Comparison of ENCODE assay signal across 9 mouse cellular contexts in the genomic region with DNA sequence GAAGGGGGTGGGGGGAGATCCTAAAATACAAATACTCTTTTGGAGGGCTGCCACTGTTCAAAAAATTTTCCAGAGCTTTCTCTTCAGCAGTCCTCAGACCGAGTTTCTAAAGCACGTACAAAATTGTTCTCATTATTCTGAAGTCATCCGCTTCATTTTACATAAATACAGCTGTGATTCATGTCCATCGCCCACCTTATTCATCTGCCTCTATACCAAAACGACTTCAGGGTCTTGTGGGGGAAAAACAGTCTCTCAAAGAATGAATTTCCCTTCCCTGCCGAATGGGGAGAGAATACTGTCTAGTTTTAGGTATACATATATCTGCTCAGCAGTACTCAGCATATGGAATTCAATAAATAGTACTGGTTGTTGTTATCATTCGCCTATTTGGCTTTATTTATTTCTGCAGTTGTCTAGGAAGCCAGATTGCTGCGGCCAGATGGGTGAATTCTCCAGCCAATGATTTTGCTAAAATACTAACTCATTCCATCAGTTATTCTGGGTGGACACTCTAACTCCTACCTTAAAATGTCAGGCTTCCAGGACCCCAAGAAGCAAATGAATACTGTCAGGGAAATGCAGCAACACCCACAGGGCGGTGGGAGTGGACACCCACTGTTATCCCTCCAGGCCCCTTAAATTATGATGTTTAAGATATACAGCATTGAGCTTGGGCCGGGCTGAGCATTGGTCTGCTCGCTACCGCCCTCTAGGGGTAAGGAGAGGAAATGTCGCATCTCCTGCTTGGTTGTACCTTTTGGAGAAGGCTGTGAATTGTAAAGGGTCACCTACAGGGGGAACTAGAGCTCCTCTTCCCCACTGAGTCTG. TPM values are rescaled to one million over a fixed set of nuclear protein-coding genes. Genes with fewer than 3 reads are reported as not detected.
DNase-seq lines count a peak whose midpoint lies in the region; ATAC-seq and TF ChIP-seq lines count a peak whose summit lies in the region.
"Had no signal": no experiment of that assay in that cellular context is flagged by ENCODE, and none has a peak within 500 bp of the region (broad histone marks: within the 10 kb centered on the region; RNA-seq: fewer than 3 reads in every experiment).

No protein-coding gene starts in this region.

- ATAC-seq in heart, embryonic 11.5 days (replicated peaks; ENCODE audit: insufficient number of reproducible peaks, low FRiP score, low TSS enrichment), result no peak
- ATAC-seq in embryonic facial prominence, embryonic 11.5 days (replicated peaks; ENCODE audit: insufficient number of reproducible peaks, low FRiP score, low TSS enrichment, low read depth), result no peak

- TF ChIP-seq EP300 in heart, adult 2 months (IDR thresholded peaks at IDR 0.05; ENCODE audit: insufficient read depth, low read depth, low read length), result no peak

- TF ChIP-seq POLR2A in heart, adult 2 months (IDR thresholded peaks at IDR 0.05; ENCODE audit: insufficient read depth, low read depth, low read length), result no peak
- no peak for TF ChIP-seq POLR2A in bone marrow, adult 2 months (IDR thresholded peaks at IDR 0.05; ENCODE audit: borderline replicate concordance, control insufficient read depth, low read depth, low read length)

- no peaks in the 10 kb centered on the region for H3K79me2 ChIP-seq in heart, adult 2 months (replicated peaks; ENCODE audit: control insufficient read depth, insufficient read depth, low read length)

- no peaks in the 10 kb centered on the region for H3K36me3 ChIP-seq in heart, adult 2 months (ENCODE audit: control insufficient read depth, insufficient read depth, low read length)
- H3K36me3 ChIP-seq in heart, embryonic 11.5 days (ENCODE audit: control insufficient read depth, insufficient read depth, low read length), result no peaks in the 10 kb centered on the region
- H3K36me3 ChIP-seq in embryonic facial prominence, embryonic 11.5 days (replicated peaks; ENCODE audit: control insufficient read depth, insufficient read depth, low read depth, low read length), result no peaks in the 10 kb centered on the region
- H3K36me3 ChIP-seq: limb, embryonic 12.5 days had no signal

- no peaks in the 10 kb centered on the region for H3K4me1 ChIP-seq in heart, adult 2 months (ENCODE audit: control insufficient read depth, insufficient read depth, low read length)
- H3K4me1 ChIP-seq in heart, embryonic 11.5 days (ENCODE audit: control insufficient read depth, insufficient read depth, low read length), result no peaks in the 10 kb centered on the region
- H3K4me1 ChIP-seq in bone marrow, adult 2 months (ENCODE audit: control insufficient read depth, insufficient read depth, low read length), result no peaks in the 10 kb centered on the region
- H3K4me1 ChIP-seq in embryonic facial prominence, embryonic 11.5 days (ENCODE audit: control insufficient read depth, insufficient read depth, low read length), result no peaks in the 10 kb centered on the region

- TF ChIP-seq CTCF in heart, adult 2 months (IDR thresholded peaks at IDR 0.05), result peak; percentile 96
- peak; percentile 85 for TF ChIP-seq CTCF in bone marrow, adult 2 months (IDR thresholded peaks at IDR 0.05; ENCODE audit: control insufficient read depth, insufficient read depth, low read length)

- H3K9me3 ChIP-seq in heart, embryonic 11.5 days (replicated peaks; ENCODE audit: control insufficient read depth, low read length), result no peaks in the 10 kb centered on the region
- H3K9me3 ChIP-seq in embryonic facial prominence, embryonic 11.5 days (replicated peaks; ENCODE audit: control insufficient read depth, low read length), result no peaks in the 10 kb centered on the region
- H3K9me3 ChIP-seq: limb, embryonic 12.5 days had no signal

- intact Hi-C loops in heart, adult 2 months (cut with DNase I), result no loop called here

- DNase-seq in heart, adult 2 months, result peak; percentile 13 to 45
- peak; percentile 34 for DNase-seq in CD4-positive helper T cell, adult 2 months (ENCODE audit: low read depth, low spot score)
- peak; percentile 62 for DNase-seq in embryonic facial prominence, embryonic 11.5 days (ENCODE audit: low spot score)
- peak; percentile 42 to 43 for DNase-seq in kidney, postnatal 25 days
- peak; percentile 52 for DNase-seq in lung, postnatal 36 days
- peak; percentile 5 to 27 for DNase-seq in spleen, postnatal 36 days (ENCODE audit: low spot score in 2 of 2)

- WGBS in heart, adult 2 months, result 35% methylated on average over 13 of the region's 13 CpGs
- WGBS in heart, embryonic 11.5 days (ENCODE audit: insufficient replicate concordance), result 44% methylated on average over 13 of the region's 13 CpGs
- 41% methylated on average over 13 of the region's 13 CpGs for WGBS in bone marrow, adult 2 months
- WGBS in embryonic facial prominence, embryonic 11.5 days, result 45% methylated on average over 13 of the region's 13 CpGs

- H3K27ac ChIP-seq in heart, adult 2 months, result no peak overlapping the region
- no peak overlapping the region for H3K27ac ChIP-seq in heart, embryonic 11.5 days (ENCODE audit: low read depth, low read length)
- H3K27ac ChIP-seq in bone marrow, adult 2 months (ENCODE audit: control insufficient read depth, insufficient read depth, low read depth, low read length, poor library complexity), result no peak overlapping the region
- H3K27ac ChIP-seq in embryonic facial prominence, embryonic 11.5 days (replicated peaks; ENCODE audit: low read depth, low read length), result no peak overlapping the region
- H3K27ac ChIP-seq: limb, embryonic 12.5 days had no signal

- H3K4me2 ChIP-seq in heart, embryonic 11.5 days, result no peak overlapping the region
- H3K4me2 ChIP-seq in embryonic facial prominence, embryonic 11.5 days (ENCODE audit: low read depth, low read length), result no peak overlapping the region
- H3K4me2 ChIP-seq: limb, embryonic 12.5 days had no signal

- no peak overlapping the region for H3K4me3 ChIP-seq in heart, adult 2 months
- H3K4me3 ChIP-seq in heart, embryonic 11.5 days (ENCODE audit: low read depth, low read length), result no peak overlapping the region
- H3K4me3 ChIP-seq in bone marrow, adult 2 months (replicated peaks; ENCODE audit: control insufficient read depth, low read depth, low read length), result no peak overlapping the region
- no peak overlapping the region for H3K4me3 ChIP-seq in embryonic facial prominence, embryonic 11.5 days (ENCODE audit: low read depth, low read length)
- H3K4me3 ChIP-seq: limb, embryonic 12.5 days had no signal

- H3K27me3 ChIP-seq in heart, adult 2 months (ENCODE audit: control insufficient read depth, insufficient read depth, low read length), result no peaks in the 10 kb centered on the region
- H3K27me3 ChIP-seq in heart, embryonic 11.5 days (ENCODE audit: control insufficient read depth, insufficient read depth, low read length), result no peaks in the 10 kb centered on the region
- no peaks in the 10 kb centered on the region for H3K27me3 ChIP-seq in embryonic facial prominence, embryonic 11.5 days (ENCODE audit: control insufficient read depth, insufficient read depth, low read length)
- H3K27me3 ChIP-seq: limb, embryonic 12.5 days had no signal

- no peak overlapping the region for H3K9ac ChIP-seq in heart, adult 2 months (ENCODE audit: low read depth, low read length)
- no peak overlapping the region for H3K9ac ChIP-seq in heart, embryonic 11.5 days (ENCODE audit: low read depth, low read length)
- H3K9ac ChIP-seq in embryonic facial prominence, embryonic 11.5 days (replicated peaks; ENCODE audit: low read length), result no peak overlapping the region
- H3K9ac ChIP-seq: limb, embryonic 12.5 days had no signal

RNA-seq across cellular contexts. Expression of a gene that starts 27.9 kb away (rescaled TPM):
- total RNA-seq in heart, adult 2 months (2021), result 10 to 100 TPM; 11.3 to 12.8 TPM
- polyA plus RNA-seq in heart, adult 2 months (2012; rRNA removed), result 12.9 and 13.9 TPM in 2 replicates
- 40.9 and 45.0 TPM in 2 replicates for polyA plus RNA-seq in heart, embryonic 11.5 days (2014; fragmentation: Nextera tagmentation; extraction: Ambion mirVana)
- polyA plus RNA-seq in bone marrow, adult 2 months (2011; ENCODE audit: insufficient read depth, insufficient read length, low replicate concordance, missing spikeins), result 25.6 and 28.5 TPM in 2 replicates
- polyA plus RNA-seq in embryonic facial prominence, embryonic 11.5 days (2014; fragmentation: Nextera tagmentation; extraction: Ambion mirVana), result 81.7 TPM in 2 replicates
